Mouse (Mus musculus): ENCODE data around the gene Smco2.

Smco2 gene

GRCm38 (mm10) chr6:146850050-146850449 lies at the start of gene Smco2:
Gene Smco2 (plus strand): TSS chr6:146850104.
- DNase-seq, result no peak

GRCm38 (mm10) chr6:146809991-146810390 lies 39.9 kb upstream of the Smco2 start:
- no peak for DNase-seq

DNA sequence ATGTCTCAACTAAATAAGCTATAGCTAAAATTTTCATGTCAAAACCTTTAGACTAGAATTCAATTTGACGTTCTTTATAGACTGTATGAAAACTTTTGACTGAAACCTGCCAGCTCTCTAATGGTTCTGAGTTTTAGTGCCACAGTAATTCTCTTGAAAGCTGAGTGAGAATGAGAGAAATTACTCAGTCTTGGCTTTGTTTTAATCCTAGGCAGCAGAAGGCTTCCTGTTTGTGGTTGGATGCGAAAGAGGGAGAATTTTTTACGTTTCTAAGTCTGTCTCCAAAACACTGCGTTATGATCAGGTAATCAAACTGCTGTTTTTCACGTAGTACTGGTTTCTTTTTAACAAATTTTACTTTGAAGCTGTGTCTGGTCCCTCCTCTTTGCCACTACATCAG lies 36.9 kb upstream of the Smco2 start:
- no peak for DNase-seq

DNA sequence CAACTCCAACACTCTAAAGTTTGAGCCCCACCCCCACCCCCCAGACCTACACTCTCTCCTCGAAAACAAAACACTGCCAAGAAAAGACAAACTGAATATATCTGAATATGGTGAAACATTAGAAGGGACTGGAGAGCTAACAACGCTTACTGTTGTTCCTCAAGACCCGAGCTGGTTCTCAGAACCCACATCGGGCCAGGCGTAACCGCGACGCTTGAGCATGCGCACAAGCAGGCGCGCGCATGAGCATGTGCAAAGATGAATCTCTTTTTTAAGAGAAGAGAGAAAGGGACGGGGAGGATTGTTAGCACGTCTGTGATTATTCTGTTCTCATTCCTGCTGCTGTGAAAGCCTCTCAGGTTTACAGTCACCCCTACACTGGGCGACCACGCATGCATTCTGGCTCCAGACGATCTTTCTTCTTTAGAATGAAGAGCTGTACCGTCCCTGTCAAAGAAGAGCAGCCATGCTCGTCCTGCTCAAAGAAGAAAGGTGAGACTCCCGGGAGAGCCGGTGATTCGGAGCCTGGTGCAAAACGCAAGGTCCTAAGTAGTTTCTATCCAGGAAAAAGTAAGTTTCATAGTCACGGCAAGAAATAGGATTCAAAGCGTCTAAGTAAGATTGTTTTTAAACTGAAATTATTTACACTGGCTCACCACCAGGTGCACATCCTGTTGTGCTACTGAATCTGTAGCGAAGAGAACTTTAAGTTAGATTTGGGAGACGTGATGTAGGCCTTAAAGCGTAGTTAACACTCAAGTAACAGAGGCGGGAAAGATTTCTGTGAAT lies 29.5 kb upstream of the Smco2 start:
- DNase-seq, result no peak

DNA sequence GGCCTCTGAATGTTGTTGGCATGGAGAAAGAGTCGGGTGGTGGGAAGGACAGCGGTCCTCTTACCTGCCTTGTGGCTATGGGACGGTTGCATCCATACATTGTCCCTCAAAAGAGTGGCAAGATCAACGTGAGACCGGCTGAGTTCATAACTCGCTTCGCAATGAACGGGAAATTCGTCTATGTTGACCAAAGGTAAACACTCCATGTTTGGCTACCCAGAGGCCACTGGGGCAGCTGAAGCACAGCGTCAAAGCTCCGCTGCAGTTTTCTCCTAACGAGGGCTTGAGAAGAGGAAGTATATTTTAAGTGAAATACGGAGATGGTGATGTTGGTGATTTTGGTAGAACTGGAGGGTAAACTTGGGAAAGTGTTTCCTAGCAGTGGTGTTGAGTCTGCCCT lies 27.9 kb upstream of the Smco2 start:
- no peak for DNase-seq

DNA sequence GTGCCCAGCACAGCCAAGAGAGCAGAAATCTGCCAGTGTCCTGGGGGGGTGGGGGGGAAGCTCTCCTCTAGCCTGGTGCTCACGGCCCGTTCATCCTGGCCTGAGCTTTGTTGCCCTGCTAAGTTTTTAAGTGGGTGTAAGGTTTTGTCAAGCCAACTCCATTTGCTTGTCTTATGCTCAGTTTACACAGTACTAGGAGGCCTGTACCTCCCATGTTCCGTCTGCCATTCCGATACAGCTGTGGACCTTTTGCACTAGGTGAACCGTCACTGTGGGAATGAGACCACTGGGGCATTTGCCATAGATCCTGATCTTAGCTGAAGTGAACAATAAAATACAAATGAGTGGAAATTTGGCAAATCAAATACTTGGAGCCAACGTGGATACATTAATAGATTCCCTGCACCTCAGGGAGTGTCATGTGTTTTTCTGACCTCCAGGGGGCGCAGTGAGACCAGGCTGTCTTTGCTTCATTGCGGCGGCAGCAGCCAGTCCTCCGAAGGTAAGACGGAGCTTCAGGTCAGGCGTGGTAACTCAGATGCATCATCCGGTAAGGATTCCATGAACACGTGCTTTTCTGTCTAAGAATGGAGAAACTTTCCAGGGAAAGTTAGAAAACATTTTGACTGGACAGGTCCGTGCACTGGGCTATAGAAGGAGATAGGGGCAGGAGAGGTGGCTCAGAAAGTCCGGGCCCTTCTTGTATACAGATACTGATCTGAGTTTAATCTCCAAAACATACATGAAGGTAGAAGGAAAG lies 25.0 kb upstream of the Smco2 start:
- peak; percentile 74 for DNase-seq

GRCm38 (mm10) chr6:146825487-146825773 lies 24.5 kb upstream of the Smco2 start:
- no peak for DNase-seq

DNA sequence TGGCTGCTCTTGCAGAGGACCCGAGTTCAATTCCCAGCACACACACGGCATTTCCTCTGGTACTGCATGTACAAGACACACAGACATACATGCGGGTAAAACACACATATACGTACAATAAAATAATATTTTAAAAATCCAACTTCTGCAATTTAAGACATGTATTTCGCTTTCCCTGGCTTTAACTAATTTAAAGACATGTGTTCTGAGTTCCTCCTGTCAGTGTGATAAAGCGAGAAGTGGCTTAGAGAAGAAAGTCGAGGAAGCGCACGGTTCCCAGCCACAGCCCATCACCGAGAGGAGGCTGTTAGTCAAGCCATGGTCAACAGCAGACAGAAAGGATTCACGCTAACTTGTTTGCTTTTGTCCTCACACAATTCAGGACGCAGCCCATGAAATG lies 18.6 kb upstream of the Smco2 start:
- no peak for DNase-seq

DNA sequence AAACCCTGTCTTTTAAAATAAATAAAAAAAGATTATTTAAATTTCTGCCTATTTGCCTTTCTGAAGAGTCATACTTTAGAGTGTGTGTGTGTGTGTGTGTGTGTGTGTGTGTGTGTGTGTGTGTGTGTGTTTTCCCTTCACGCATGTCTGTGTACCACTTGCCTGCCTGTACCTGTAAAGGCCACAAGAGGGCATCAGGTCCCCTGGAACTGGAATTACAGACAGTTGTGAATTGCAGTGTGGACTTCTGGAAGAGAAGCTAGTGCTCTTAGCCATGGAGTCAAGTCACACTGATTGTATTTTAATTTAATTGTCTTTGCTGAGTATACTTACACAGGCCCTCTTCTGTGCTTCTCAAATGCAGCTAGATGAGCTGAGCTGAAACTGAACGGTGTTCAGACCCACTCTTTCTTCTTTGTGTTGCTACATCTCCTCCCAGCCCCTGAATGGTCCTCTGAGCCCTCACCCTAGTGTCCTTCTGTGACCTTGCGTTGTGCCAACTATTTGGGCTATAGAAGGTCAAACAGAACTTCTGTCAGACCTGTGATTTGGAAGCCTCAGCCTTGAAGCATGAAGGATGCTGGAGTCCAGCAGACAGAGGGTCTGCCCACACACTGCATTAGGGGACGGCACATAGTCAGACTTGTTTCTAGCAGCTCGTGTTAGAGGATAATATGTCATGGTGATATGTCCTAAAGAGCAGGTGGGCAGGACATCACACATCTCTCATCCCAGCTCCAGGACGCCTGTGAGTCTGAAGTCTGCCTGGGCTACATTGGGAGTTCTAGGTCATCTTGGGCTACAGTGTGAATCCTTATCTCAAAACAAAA lies 16.2 kb upstream of the Smco2 start:
- peak; percentile 59 for DNase-seq

- DNase-seq, result no peak
Observed at GRCm38 (mm10) chr6:146834342-146834741, 15.6 kb upstream of the Smco2 start.

DNA sequence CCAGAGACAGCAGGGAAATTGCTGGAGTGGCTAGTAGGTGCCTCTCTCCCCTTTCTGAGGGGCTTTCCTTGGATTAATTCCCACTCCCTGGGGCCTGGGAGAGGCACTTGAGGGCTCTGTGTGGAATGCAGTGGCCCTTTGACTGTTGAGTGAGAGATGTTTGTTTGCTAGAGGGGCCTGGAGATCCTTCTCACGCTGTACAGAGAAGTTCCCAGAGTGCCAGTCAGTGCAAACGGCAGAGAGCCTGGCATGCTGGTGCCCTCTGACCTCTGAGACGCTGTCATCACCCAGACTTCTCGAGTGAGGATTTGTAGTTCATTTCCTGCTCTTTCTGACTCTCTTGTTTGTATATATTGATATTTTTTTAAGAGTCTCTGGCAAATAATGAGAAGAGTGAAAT lies 14.1 kb upstream of the Smco2 start:
- no peak for DNase-seq

GRCm38 (mm10) chr6:146837316-146837715 lies 12.6 kb upstream of the Smco2 start:
- DNase-seq, result no peak

- no peak for DNase-seq
Observed at GRCm38 (mm10) chr6:146838366-146838765, 11.5 kb upstream of the Smco2 start.

- no peak for DNase-seq
Observed at GRCm38 (mm10) chr6:146838863-146839262, 11.0 kb upstream of the Smco2 start.

GRCm38 (mm10) chr6:146844867-146845266 lies 5.0 kb upstream of the Smco2 start:
- no peak for DNase-seq

GRCm38 (mm10) chr6:146845347-146845746 lies 4.6 kb upstream of the Smco2 start:
- DNase-seq, result no peak

GRCm38 (mm10) chr6:146845961-146846750 lies 3.7 kb upstream of the Smco2 start:
- DNase-seq, result no peak

DNA sequence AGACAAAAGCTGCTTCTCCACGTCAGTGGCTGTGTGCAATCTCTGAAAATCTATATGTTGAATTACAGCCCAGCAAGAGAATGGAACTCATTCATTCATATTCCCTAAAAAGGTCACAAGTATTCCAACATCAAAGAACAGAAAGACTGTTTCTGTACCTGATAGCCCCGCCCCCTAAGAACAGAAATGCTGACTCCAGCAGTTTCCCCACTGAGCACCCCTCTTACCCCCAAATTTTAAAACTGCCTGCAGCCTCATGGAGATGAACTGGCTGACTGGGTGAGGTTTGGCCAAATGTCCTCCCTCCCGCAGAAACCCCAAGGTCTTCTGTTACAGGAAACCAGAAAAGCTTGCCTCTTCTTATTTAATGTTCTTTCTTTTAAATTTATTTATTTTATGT lies 2.5 kb upstream of the Smco2 start:
- DNase-seq, result no peak

- no peak for DNase-seq
Observed at GRCm38 (mm10) chr6:146848281-146848680, 1.6 kb upstream of the Smco2 start.

DNA sequence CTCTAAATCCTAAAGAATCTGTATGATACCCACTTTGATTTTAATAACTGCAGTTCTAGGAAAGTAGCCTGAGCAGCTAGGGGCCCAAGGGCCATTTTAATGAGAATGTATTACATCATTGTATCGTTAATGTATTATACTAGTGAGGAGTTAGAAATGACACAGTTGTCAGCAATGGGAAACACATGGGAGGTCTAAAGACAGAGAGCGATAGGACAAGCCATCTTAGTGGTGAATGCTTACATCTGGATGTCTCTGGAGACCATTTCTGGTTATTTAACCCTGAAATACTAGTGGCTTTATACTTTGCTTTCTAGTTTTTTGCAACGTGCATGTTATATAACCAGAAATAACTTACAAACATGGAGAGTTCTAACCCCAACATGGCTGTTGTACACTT lies 2.0 kb downstream of the Smco2 start:
- no peak for DNase-seq

DNA sequence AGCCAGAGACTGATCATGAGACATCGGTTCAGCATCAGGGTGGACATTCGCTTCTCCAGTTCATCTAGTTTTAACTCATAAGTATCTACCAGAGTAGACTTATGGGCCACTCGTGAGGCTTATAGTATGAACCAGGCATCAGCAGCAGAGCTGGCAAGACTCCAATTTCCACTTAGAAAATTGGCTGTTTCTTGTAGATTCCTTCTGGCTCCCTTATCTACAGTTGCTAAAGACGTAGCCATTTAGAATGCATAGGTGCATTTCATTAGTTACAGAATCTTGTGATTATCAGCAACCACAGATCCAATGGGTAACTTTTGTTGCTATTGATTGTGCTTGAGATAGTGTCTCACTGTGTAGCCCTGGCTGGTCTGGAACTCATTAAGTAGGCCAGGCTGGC lies 2.8 kb downstream of the Smco2 start:
- no peak for DNase-seq

DNA sequence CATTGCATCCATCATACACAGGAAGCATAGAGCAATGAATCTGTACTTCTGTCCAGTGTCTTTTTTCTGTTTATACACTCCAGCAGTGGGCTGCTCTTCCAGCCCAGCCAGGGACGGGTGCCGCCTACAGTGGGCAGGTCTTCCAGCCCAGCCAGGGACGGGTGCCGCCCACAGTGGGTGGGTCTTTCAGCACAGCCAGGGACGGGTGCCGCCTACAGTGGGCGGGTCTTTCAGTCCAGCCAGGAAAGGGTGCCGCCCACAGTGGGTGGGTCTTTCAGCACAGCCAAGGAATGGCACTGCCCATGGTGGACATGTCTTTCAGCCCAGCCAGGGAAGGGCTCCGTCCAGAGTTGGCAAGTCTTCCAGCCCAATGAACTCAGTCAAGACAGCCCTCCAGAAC lies 5.3 kb downstream of the Smco2 start:
- DNase-seq, result no peak

- DNase-seq, result no peak
Observed at GRCm38 (mm10) chr6:146857386-146857785, 7.5 kb downstream of the Smco2 start.
